30 mouse cellular contexts compared by ENCODE assay signal in the genomic region with DNA sequence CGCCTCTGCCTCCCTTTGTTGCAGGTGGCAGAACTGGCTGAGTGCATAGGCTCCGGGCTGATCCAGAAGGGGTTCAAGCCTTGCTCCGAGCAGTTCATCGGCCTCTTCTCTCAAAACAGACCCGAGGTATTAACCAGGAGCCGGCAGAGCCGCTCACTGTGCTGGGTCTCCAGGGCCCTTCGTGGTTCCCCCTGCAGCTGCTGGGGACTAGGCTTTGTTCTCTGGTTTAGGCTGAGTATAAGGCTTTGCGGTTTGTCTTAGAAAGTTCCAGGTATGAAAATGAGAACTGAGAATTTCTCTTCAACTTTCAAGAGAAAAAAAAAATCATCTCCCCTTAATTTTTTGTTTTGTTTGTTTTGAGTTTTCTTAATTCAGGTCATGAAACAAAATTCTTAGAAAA. TPM values are rescaled to one million over a fixed set of nuclear protein-coding genes. Genes with fewer than 3 reads are reported as not detected.
DNase-seq lines count a peak whose midpoint lies in the region; ATAC-seq and TF ChIP-seq lines count a peak whose summit lies in the region.
"Had no signal": no experiment of that assay in that cellular context is flagged by ENCODE, and none has a peak within 500 bp of the region (broad histone marks: within the 10 kb centered on the region; RNA-seq: fewer than 3 reads in every experiment).

No protein-coding gene starts in this region.

- no peak overlapping the region for H3K4me3 ChIP-seq in liver, postnatal 0 days (ENCODE audit: low read depth, low read length)
- H3K4me3 ChIP-seq in bone marrow, adult 2 months (replicated peaks; ENCODE audit: control insufficient read depth, low read depth, low read length), result no peak overlapping the region
- H3K4me3 ChIP-seq: embryonic facial prominence, embryonic 13.5 days; forebrain, embryonic 10.5 days; forebrain, embryonic 15.5 days; heart, adult 2 months; heart, embryonic 12.5 days; hindbrain, embryonic 13.5 days; left cerebral cortex, adult 2 months; liver, embryonic 13.5 days; midbrain, embryonic 15.5 days; neural tube, embryonic 15.5 days; stomach, embryonic 15.5 days had no signal

- H3K4me1 ChIP-seq in liver, postnatal 0 days (ENCODE audit: insufficient read depth), result peaks cover 23% of the 10 kb centered on the region
- H3K4me1 ChIP-seq in bone marrow, adult 2 months (ENCODE audit: control insufficient read depth, insufficient read depth, low read length), result peaks cover 2% of the 10 kb centered on the region; the same call in 1 of the 2 replicates
- H3K4me1 ChIP-seq: forebrain, embryonic 10.5 days; forebrain, embryonic 15.5 days; hindbrain, embryonic 13.5 days; midbrain, embryonic 15.5 days; neural tube, embryonic 15.5 days; stomach, embryonic 15.5 days had no signal

- no peaks in the 10 kb centered on the region for H3K27me3 ChIP-seq in liver, postnatal 0 days (ENCODE audit: insufficient read depth, low read length)
- H3K27me3 ChIP-seq: embryonic facial prominence, embryonic 13.5 days; forebrain, embryonic 15.5 days; heart, embryonic 12.5 days; hindbrain, embryonic 13.5 days; liver, embryonic 13.5 days; midbrain, embryonic 15.5 days; neural tube, embryonic 15.5 days; stomach, embryonic 15.5 days had no signal

- no peak overlapping the region for H3K9ac ChIP-seq in liver, postnatal 0 days (replicated peaks)
- H3K9ac ChIP-seq: embryonic facial prominence, embryonic 13.5 days; forebrain, embryonic 15.5 days; heart, embryonic 12.5 days; hindbrain, embryonic 13.5 days; liver, embryonic 13.5 days; midbrain, embryonic 15.5 days; neural tube, embryonic 15.5 days; stomach, embryonic 15.5 days had no signal

- TF ChIP-seq POLR2A in bone marrow, adult 2 months (IDR thresholded peaks at IDR 0.05; ENCODE audit: borderline replicate concordance, control insufficient read depth, low read depth, low read length), result no peak

- H3K4me2 ChIP-seq in liver, postnatal 0 days (ENCODE audit: low read depth, low read length), result no peak overlapping the region
- H3K4me2 ChIP-seq: embryonic facial prominence, embryonic 13.5 days; forebrain, embryonic 15.5 days; heart, embryonic 12.5 days; hindbrain, embryonic 13.5 days; liver, embryonic 13.5 days; midbrain, embryonic 15.5 days; neural tube, embryonic 15.5 days; stomach, embryonic 15.5 days had no signal

- DNase-seq in liver, postnatal 0 days, result no peak
- DNase-seq in liver, result no peak
- DNase-seq in thymus, postnatal 10 days (ENCODE audit: low spot score in 2 of 2), result peak; percentile 16 to 18
- no peak for DNase-seq in cerebellum, adult 11 months
- no peak for DNase-seq in frontal cortex, adult 2 months (ENCODE audit: extremely low spot score in 1 of 2, low spot score in 1 of 2)
- no peak for DNase-seq in kidney, postnatal 14 days
- DNase-seq: adrenal gland, adult 8-10 months; cerebellum, postnatal 10 days; heart, adult 2 months; heart, postnatal 4 days; kidney, adult 8-10 months; layer of hippocampus, adult 9-11 months; left cerebral cortex, postnatal 4 days; liver, embryonic 13.5 days; lung, adult 2 months; lung, postnatal 14 days; right cerebral cortex, postnatal 25 days had no signal

- 70% methylated on average over 9 of the region's 9 CpGs for WGBS in liver, postnatal 0 days (ENCODE audit: insufficient replicate concordance)
- WGBS in bone marrow, adult 2 months, result 83% methylated on average over 9 of the region's 9 CpGs

- ATAC-seq in liver, postnatal 0 days, result no peak
- ATAC-seq: forebrain, embryonic 15.5 days; intestine, embryonic 16.5 days; midbrain, embryonic 15.5 days had no signal

- peak overlapping the region; percentile 63 for H3K27ac ChIP-seq in liver, postnatal 0 days (ENCODE audit: low read depth)
- peak overlapping the region; percentile 56 for H3K27ac ChIP-seq in bone marrow, adult 2 months (ENCODE audit: control insufficient read depth, insufficient read depth, low read depth, low read length, poor library complexity)
- H3K27ac ChIP-seq: embryonic facial prominence, embryonic 13.5 days; forebrain, embryonic 10.5 days; forebrain, embryonic 15.5 days; heart, adult 2 months; hindbrain, embryonic 13.5 days; kidney, postnatal 0 days; left cerebral cortex, adult 2 months; liver, embryonic 13.5 days; midbrain, embryonic 15.5 days; neural tube, embryonic 15.5 days; stomach, embryonic 15.5 days had no signal

- no peaks in the 10 kb centered on the region for H3K9me3 ChIP-seq in liver, postnatal 0 days (ENCODE audit: low read length)
- H3K9me3 ChIP-seq: embryonic facial prominence, embryonic 13.5 days; forebrain, embryonic 10.5 days; forebrain, embryonic 15.5 days; G1E; heart, embryonic 12.5 days; hindbrain, embryonic 13.5 days; liver, embryonic 13.5 days; midbrain, embryonic 15.5 days; neural tube, embryonic 15.5 days; stomach, embryonic 15.5 days had no signal

- TF ChIP-seq EP300 in liver, postnatal 0 days (IDR thresholded peaks at IDR 0.05; ENCODE audit: low read depth), result no peak

- peaks cover 80% of the 10 kb centered on the region for H3K36me3 ChIP-seq in liver, postnatal 0 days (replicated peaks; ENCODE audit: insufficient read depth, low read length)
- H3K36me3 ChIP-seq: forebrain, embryonic 10.5 days; forebrain, embryonic 15.5 days; stomach, embryonic 15.5 days had no signal

- no peak for TF ChIP-seq CTCF in liver, postnatal 0 days (IDR thresholded peaks at IDR 0.05; ENCODE audit: low read depth)
- TF ChIP-seq CTCF in bone marrow, adult 2 months (IDR thresholded peaks at IDR 0.05; ENCODE audit: control insufficient read depth, insufficient read depth, low read length), result no peak

RNA-seq across cellular contexts. Expression of a gene that starts 40.5 kb away (rescaled TPM):
- 8.2 and 9.7 TPM in 2 replicates for polyA plus RNA-seq in liver, postnatal 0 days (2015; fragmentation: Nextera tagmentation; extraction: Ambion mirVana)
- 14.2 and 18.7 TPM in 2 replicates for polyA plus RNA-seq in bone marrow, adult 2 months (2011; ENCODE audit: insufficient read depth, insufficient read length, low replicate concordance, missing spikeins)
- polyA plus RNA-seq in frontal cortex, adult 2 months (2012; rRNA removed), result 2.9 and 4.8 TPM in 2 replicates

RNA-seq across cellular contexts. Expression of a gene that starts 40.5 kb away (rescaled TPM):
- polyA plus RNA-seq in liver, postnatal 0 days (2015; fragmentation: Nextera tagmentation; extraction: Ambion mirVana), result 428 and 466 TPM in 2 replicates
- polyA plus RNA-seq in bone marrow, adult 2 months (2011; ENCODE audit: insufficient read depth, insufficient read length, low replicate concordance, missing spikeins), result 39.8 and 45.2 TPM in 2 replicates
- 31.7 and 36.2 TPM in 2 replicates for polyA plus RNA-seq in frontal cortex, adult 2 months (2012; rRNA removed)

Comparison
In these comparisons a context has a peak if more than half of its experiments do, and no peak if none do; other contexts are left out.
1. DNase-seq: peak in thymus, postnatal 10 days (2 of 2); none in liver, postnatal 0 days (single experiment), liver (single experiment), cerebellum, adult 11 months (single experiment), frontal cortex, adult 2 months (0 of 2) and kidney, postnatal 14 days (single experiment).